Mouse (Mus musculus) cerebellum, postnatal 10 days (tissue): ENCODE data around the gene Dusp1.

Experiments used
- DNase-seq, 2 experiments: peaks; one replicate each; pipeline ENCODE4 v3.0.0; 2021; ENCODE audit warnings: mixed read lengths in 2 of 2

The Dusp1 gene

GRCm38 (mm10) chr17:26560526-26561289 is 1.2 kb downstream of the Dusp1 start:
- DNase-seq: no peak

GRCm38 (mm10) chr17:26553033-26553432 is 8.9 kb downstream of the Dusp1 start:
- DNase-seq: no peak

DNA sequence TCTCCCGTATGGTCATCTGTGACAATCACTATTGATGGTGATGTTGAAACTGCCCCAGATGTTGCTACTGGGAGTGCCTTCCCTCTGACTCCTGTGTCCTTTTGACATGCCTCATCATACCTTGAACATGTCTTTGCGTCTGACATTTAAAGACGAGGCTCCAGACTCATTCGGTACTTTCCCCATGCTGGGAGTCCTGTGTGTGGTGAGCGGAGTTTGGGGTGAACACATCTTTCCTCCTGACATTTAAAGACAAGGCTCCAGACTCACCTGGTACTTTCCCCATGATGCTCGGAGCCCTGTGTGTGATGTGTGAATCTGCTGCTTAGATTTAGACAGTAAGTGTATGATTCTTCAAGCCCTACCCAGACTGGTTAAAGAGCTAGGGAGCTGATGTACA is 10.8 kb downstream of the Dusp1 start:
- no peak for DNase-seq

GRCm38 (mm10) chr17:26549148-26549809 is 12.6 kb downstream of the Dusp1 start:
- no peak for DNase-seq

GRCm38 (mm10) chr17:26548566-26548965 is 13.4 kb downstream of the Dusp1 start:
- no peak for DNase-seq

DNA sequence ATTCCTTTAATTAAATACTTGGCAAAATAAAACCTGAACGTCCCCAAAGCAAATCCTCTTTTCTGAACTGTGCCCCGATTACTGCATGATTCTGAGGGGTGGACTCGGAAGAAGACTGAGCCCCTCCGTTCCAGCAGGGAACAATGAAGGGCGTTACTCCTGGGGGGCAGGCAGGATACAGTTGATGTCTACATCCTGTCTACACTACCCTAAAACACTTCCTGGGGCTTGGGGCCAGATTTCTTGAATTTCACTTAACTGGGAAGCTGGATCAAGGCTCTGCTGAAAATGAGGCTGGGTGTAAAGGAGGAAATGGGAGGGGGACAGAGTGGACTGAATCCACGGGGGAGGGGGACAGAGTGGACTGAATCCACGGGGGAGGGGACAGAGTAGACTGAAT is 14.2 kb downstream of the Dusp1 start:
- DNase-seq: no peak

DNA sequence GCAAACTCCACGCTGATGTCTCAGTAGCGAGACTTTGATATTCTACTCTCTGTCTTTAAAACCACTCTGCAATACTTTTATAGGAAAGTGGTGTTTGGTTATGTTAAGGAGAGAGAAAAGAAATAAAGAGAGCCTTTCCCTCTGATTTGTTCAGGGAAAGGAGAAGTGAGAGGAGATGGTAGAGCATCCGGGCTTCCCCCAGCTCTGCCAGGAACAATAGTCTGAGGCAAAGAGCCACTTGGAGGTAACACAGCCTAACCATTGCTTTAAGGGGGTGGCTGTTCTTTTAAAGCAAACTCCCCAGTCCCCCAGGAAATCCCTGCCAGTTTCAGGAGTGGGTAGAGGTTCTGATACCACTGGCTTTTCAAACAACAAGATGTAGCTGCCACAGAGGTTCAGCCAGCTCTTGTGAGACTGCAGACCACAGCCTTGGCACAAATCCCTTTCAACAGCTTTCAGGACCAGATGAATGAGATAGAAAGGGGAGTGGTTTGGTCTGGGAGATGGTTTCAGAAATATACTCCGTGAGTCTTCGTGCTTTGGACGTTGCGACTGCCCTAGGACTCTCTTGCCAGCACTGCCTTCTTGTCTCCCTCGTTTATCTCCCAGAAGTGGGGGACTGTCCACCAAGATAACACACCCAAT is 17.5 kb downstream of the Dusp1 start:
- peak; percentile 63 to 68 for DNase-seq

GRCm38 (mm10) chr17:26540083-26540482 is 21.8 kb downstream of the Dusp1 start:
- peak; percentile 73 for DNase-seq

GRCm38 (mm10) chr17:26537722-26538471 is 24.0 kb downstream of the Dusp1 start:
- DNase-seq: no peak

DNA sequence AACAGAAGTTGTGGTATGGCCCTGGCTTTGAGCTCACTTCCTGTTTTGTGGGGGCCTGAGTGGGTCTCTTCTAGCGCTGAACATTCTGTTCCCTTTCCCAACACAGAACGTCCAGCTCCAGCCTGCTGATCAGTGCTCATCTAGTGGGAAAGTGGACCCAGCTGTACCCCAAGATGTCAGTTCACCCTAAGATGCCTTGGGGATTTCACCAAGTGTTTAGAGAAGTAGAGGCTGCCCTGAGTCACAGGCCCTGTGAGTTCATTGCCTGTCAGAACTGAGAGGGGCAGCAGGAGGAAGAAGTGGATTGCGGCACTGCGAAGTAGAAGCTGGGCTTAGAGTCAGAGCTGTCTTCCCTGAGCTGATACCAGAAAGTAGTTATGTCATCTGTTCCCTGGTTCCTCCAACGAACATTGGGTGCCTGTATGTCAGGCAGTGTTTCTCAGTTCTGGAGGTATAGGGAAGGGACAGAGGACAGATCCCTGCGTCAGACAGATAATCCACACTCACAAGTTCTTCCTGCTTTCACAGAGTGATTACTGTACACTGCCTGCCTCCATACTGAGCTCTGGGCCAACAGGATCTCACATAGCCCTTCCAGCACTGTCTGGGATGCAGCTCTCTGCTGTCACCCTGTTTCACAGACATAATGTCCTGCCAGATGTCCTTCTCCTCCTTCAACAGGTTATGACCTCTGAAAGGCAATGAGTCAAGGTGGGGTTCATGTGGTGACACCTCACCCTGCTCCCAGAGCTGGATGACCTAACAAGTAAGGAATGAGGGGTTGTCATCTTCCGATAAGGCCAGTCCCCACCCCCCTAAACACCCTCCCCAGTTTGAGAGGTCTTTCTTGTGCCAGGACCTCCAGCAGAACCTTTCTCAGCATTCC is 26.4 kb downstream of the Dusp1 start:
- no peak for DNase-seq

- no peak for DNase-seq
Measured at GRCm38 (mm10) chr17:26534695-26535094, 27.2 kb downstream of the Dusp1 start.

- DNase-seq: no peak
Measured at GRCm38 (mm10) chr17:26533871-26534372, 28.0 kb downstream of the Dusp1 start.

DNA sequence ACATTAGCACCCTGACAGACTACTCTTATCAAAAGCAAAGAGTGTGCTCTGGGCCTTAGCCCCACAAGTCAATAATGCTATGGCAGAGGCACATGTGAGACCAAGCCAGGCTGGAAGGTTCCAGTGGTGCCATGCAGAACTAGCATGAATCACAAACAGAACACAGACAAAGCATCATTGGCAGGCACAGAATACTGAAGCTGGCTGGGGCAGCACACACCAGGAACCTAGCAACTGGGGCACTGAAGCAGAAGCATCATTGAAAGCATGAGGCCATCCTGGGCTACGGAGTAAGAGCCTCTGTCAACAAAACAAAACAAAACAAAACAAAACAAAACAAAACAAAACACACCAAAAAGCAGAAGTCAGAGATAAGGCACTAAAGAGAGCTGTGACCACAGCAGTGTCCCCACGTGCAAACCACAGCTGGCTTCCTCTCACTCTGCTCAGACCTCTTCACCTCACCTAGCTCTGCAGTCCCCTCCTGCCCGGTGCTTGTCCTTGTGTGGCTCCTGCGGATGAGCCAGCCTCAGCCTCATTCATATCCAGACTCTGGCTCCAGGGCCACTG is 29.4 kb downstream of the Dusp1 start:
- DNase-seq: no peak

DNA sequence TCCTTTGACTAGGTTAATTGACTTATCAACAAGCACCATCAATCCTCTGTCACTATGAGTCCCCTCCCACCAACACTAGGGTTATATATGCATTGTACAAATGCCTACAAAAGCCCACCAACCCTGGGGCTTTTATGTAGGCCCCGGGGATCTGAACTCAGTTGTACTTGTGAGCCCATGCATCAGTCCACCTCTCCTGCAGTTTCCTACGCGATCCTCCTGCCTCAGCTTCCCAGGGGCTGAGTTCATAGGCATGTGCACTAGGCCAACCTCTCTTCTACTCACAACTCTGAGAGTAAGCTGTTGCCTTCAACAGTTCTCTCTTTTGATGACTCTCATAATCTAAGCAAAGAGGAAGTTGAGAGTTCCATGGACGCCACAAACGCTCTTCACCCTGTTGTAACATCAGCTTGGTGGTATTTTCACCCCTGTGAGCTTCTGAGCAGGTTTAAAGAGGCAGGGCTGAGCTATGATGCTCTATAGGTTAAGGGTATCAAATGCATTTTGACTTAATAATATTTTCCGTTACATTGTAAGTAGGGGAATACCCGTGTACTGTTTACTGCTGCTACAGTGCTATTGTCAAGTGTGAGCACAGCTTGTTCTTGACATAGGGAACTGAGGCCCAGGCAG is 30.4 kb downstream of the Dusp1 start:
- DNase-seq: no peak

- DNase-seq: no peak
Measured at GRCm38 (mm10) chr17:26530590-26531081, 31.3 kb downstream of the Dusp1 start.

DNA sequence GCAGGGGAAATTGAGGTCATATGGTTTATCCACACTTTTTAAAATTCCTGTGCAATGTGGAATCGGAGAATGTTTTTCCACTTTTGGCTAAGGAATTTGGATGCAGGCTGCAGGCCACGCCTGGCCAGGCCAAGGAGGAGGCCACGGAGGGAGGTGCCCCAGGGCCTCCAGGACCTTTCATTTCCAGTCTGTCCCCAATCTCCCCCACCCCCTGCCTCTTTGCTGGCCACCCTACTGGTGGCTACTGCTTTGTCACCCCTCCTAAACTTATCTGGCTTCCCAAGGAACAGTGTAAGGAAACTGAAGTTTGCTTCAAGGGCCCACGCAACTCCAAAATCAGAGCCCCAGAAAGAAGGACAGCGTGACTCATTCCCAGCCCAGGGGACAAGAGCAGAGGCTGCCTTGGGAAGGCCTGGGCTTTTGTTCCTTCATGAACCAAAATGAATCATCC is 32.1 kb downstream of the Dusp1 start:
- no peak for DNase-seq

GRCm38 (mm10) chr17:26528751-26529150 is 33.2 kb downstream of the Dusp1 start:
- no peak for DNase-seq

GRCm38 (mm10) chr17:26527291-26527690 is 34.6 kb downstream of the Dusp1 start:
- no peak for DNase-seq

GRCm38 (mm10) chr17:26525316-26525715 is 36.6 kb downstream of the Dusp1 start:
- peak; percentile 76 to 79 for DNase-seq

- no peak for DNase-seq
Measured at GRCm38 (mm10) chr17:26524801-26525200, 37.1 kb downstream of the Dusp1 start.

GRCm38 (mm10) chr17:26524316-26524715 is 37.6 kb downstream of the Dusp1 start:
- DNase-seq: no peak
